Mouse (Mus musculus) heart, postnatal 0 days (tissue): ENCODE results near the gene 4930564D02Rik.

Experiments
- CTCF ChIP-seq: IDR thresholded peaks from 2 replicates; pipeline ENCODE4 v1.5.1; 2016; ENCODE audit warnings: antibody characterized with exemption, control low read depth, low read depth
- EP300 ChIP-seq: IDR thresholded peaks from 2 replicates; pipeline ENCODE4 v1.6.1; 2016; ENCODE audit warnings: antibody characterized with exemption, low read depth

DNA sequence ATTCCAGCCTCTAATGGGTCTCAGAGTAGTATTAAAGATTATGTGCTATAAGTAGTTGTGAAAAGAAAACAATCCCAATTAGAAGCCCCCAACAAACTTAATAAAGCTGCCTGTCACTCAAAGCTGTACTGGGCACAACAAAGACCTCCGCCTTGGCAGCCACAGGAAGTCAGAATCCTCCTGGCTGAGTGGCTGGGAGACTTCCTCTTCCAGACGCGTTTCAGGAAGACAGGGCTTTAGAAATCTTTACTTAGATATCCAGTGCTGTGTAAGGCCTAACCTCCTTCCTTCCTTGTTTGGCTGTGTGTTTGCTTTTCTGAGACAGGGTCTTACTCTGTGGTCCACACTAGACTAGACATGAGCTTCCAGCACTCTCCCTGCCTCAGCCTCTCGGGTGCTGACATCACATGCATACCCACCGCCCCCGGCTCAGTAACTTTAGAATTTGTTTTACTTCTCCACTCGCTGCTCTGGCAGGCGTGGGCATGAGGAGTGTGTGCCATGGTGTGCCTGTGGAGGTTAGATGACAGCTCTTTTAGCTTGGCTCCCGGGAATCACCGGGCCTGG is 30.3 kb upstream of the 4930564D02Rik start:
- TF ChIP-seq CTCF (no peak), EP300 (no peak)
